Mouse (Mus musculus) adrenal gland, adult 8-10 months (tissue): ENCODE measurements around the gene Map2k5. TPM values are rescaled to one million over a fixed set of nuclear protein-coding genes. Genes with fewer than 3 reads are reported as not detected.

ENCODE experiments used
- DNase-seq: peaks from one replicate; pipeline ENCODE4 v3.0.0; 2022
- total RNA-seq, 4 experiments: library from RNA; stranded (reverse); gene quantifications; 2 replicates each; pipeline ENCODE4 v1.2.4; 2022

The Map2k5 gene
- total RNA-seq, 4 experiments from 2014 or later = 28.8 to 32.4 (median 30.3) TPM

- DNase-seq = no peak
Observed at GRCm38 (mm10) chr9:63145249-63146125, 232.2 kb downstream of the Map2k5 start.

DNA sequence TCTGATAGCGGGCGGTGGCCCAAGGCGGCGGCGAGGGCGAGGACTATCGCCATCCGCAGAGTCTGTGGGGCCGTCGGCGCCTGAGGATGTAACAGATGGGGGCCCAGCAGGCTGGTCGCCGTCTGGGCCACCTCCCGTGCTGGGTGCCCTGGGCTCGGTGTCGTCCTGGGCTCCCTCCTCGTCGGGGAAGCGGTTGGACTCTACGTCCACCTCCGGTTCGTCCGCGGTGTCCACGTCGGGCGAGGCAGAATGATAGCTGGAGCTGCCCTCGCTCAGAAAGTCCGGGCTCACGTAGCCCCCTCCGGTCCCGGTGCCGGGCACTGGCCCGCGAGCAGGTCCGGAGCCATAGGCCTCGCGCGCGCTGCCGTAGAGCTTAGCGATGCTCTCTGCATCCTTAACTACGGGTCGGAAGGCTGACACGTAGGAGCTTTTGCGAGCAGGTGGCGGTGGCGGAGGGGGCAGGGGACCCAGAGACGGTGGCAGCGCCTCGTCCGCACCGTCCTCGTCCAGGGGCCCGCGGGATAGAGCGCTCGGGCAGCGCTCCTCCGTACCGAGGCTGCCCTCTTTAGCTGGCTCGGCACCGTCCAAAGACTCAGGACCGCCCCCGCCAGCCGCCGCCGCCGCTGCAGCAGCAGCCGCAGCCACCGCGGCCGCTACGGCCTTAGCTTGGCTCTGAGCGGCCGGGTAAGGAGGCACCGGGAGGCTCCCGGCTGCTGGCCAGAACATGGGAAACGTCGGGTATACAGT lies 233.0 kb downstream of the Map2k5 start:
- no peak for DNase-seq

DNA sequence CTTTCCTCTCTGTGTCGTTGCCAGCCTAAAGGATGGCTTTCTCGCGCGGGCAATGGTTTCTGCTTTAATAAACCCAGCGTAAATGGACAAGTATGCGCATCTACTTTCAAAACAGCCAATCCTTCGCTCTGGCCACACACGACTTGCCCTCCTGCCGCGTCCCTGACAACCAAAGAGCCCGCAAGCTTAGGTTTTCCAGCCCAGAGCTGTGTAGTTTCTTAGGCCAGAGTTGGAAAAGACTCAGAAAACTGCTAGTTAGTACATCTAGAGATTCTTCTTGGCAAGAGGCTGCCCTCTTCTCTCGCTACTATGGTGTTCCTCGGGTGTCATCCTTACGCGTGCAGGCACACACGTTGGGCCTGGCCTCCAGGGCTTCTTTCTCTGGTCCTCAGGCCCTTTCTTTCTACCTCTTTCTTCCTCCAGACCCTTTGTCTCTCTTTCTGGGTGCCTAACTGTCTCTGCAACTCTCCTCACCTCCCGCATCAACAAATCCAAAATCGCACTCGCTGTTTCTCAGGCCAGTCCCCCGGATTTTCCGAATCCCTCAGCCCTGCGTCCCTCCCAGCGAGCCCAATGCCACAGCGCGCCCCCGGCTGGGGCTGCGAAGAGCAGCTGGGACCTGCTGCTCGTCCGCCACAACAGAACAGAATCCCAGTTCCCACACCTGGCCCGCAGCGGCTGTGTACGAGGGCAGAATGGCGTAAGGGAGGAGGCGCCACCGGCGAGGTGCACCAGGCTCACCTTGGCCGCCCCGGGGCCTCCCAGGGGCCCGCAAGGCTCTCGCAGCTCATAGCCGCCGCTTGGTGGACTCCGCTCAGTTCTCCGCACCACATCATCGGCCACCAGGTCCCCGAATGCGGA lies 233.8 kb downstream of the Map2k5 start:
- DNase-seq = no peak

DNA sequence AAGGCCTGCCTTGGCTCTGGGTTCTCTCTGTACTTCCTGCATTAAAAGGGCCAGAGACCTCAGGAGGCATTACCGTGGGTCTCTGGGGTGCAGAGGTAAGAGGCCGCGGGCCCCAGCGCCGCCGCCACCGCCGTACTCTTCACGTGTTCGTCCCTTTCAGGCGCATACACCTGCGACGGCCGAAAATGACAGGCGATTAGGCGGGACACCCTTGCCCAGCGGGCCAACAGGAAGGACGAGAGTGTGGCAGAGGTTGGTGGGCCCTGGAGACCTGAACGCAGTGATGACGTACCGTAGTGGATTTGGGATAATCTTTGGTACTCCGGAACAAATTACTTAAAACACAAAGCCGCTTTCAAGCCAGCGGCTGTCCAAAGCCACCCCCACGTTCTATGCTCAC lies 234.5 kb downstream of the Map2k5 start:
- no peak for DNase-seq

- no peak for DNase-seq
Observed at GRCm38 (mm10) chr9:63142335-63143036, 235.2 kb downstream of the Map2k5 start.

- DNase-seq = no peak
Observed at GRCm38 (mm10) chr9:63141641-63142334, 235.9 kb downstream of the Map2k5 start.

DNA sequence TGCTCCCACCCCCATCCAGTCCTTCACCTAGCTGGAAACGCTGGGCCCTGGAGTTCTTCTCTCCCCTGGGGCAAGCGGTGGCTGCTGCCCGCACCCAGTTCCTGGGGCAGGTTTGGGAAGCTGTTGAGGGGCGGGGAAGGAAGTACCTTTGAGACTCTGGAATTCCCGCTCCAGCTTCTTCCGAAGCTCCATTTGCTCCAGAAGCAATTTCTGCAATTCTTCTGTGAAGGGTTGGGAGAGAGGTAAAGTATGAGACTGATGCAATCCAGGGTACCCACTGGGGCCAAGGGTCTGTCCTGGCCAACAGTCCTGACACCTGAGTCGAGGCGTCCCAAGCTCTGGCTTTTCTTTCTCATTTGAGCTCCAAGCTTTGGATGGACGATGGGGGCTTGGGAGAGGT lies 237.5 kb downstream of the Map2k5 start:
- no peak for DNase-seq

- DNase-seq = no peak
Observed at GRCm38 (mm10) chr9:63139661-63140060, 238.0 kb downstream of the Map2k5 start.

DNA sequence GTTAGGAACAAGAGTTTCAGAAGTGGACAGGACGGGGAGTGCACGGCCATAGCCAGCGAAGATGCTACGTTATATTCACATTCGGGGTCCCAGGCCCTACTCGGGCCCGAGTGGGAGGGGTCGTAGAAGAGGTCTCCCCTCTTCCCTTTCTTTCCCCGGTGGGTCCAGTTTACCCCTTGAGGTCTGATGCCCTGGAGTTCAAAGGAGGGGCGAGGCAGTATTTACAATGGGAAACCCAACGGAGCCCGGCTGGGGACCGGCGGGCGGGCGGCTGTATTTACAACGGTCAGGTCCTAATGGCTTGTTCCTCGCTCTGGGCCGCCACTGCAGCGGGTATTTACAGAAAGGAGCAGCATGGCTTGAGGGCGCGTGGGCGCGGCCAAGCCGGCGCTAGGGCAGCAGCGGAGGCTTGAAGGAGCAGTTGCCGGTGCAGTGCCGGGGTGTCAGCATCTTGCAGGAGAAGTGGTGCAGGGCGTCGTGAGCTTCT lies 239.2 kb downstream of the Map2k5 start:
- DNase-seq = no peak

GRCm38 (mm10) chr9:63137615-63137915 lies 240.1 kb downstream of the Map2k5 start:
- no peak for DNase-seq

DNA sequence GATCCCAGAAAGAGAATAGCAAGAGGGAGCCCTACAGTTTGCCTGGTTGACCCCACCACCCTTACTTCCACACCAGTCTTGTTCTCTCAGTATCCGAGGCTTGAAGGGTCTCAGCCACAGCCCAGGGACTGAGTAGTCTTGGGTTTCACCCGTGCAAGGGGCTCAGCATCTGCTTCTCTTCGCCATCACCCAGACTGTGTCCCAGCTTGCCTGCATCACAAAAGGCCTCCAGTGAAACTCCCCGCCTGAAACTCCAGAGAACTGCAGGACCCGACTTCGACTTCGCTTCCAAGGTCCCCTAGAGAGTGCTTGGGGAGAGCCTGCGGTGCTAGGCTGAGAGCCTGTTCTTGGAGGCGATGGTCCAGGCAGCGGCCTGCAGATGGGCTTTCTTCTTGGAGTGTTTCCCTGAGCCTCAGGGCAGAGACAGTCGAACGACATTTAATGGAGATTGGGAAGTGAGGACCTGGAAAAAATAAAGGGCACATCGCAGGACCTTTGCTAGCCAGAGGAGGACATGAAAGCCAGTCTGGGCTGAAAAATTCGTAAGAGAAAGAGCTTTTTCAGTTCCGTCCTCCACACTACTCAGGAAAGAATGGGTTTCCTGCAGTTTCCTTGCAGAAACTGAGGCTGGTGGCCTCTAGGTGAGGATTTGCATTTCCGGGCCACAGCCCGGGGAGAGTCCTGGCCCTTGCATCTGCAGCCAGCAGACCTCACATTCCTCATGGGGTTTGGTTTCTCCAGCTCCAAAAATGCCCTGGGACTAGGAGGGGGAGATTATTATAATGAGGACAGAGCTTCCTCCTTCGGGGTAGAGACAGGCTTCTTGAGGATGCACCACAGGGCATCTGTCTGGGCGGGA lies 240.7 kb downstream of the Map2k5 start:
- DNase-seq = no peak

DNA sequence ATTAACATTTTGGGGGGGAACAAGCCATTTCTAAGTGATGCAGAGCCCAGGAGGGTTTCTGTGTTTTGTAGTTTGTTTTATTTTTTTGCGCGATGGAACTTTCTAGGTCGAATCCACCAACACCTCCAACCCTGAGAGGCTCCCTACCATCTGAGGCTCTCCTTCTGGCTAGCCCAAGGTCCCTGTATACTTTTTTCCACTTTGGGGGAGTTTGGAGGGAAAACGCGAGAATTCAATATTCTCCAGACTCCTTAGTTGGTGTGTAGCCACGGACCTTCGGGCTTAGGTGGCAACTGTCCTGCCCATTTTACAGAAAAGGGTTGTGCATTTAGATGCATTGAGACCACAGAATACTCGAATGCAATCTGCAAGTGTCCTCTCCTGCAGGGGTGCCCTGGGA lies 241.5 kb downstream of the Map2k5 start:
- no peak for DNase-seq

GRCm38 (mm10) chr9:63135801-63136200 lies 241.9 kb downstream of the Map2k5 start:
- DNase-seq = no peak

DNA sequence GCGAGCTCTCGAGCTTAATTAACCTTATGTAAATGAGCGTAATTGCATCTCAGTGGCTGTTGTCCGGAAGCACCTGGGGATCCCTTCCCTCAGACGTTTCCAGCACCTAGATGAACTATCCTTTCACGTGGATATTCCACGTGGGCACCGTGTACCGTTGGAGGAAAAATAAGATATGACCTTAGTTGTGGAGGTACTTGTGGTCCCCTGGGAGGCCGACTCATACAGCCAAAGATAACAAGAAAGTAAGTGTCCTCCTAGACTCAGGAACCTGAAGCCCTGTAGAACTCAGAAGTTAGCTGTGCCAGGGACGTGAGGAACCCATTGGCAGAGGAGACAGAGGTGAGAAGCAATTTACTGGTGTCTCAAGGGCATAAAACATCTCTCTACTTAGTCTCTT lies 242.3 kb downstream of the Map2k5 start:
- no peak for DNase-seq

GRCm38 (mm10) chr9:63133659-63134058 lies 244.0 kb downstream of the Map2k5 start:
- DNase-seq = no peak

GRCm38 (mm10) chr9:63132673-63133601 lies 244.8 kb downstream of the Map2k5 start:
- DNase-seq = peak; percentile 94

DNA sequence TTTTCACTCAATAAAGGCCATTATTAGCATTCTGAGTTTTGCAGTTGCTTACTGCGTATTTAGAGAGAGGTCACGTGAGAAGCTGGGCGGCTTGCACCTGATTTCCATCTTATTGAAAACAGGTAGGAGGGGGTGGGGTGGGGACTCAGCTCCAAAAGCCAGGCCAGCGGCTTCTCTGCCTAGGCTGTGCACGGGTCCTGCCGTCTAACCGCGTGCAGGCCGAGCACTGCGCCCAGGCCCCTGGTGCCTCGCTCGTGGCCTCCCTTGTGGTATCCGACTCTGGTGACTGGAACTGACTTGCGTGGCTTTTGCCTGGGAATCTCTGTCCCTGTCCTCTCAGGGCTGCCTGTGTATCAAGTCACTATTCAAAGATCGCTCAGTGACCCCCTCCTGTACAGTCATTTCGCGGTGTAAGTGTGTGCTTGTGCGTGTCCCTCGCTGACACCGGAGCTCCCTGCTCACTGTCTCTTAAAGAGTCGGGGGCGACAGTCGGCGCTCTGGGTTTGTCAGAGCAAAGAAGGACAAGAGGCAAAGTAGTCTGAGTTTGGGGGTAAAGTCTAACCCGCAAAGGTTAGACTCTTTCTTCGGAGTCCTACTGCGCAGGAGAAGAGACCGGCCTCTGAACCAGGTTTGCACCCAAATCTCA lies 245.6 kb downstream of the Map2k5 start:
- DNase-seq = no peak

DNA sequence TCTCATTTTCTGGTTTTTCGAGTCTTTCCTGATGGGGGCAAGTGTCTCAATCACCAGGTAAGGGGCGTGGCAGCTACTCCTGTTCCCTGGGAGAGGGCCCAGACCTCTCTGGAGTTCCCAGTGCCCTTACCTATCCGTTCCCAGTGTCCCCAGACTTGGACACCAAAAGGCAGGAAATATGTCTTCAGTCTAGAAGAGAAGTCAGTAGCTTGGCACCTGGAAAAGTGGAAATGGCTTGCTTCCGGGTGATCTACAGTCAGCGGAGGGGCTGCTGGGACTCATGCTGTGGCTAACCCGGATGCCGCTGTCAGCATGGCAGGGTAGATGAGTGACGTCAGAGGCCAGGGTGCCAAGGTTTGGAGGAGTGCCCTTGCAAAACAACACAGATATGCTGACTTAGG lies 248.1 kb downstream of the Map2k5 start:
- DNase-seq = no peak

GRCm38 (mm10) chr9:63124512-63124911 lies 253.2 kb downstream of the Map2k5 start:
- DNase-seq = no peak
